Mouse (Mus musculus): ENCODE results near the gene Susd1. TPM values are rescaled to one million over a fixed set of nuclear protein-coding genes. Genes with fewer than 3 reads are reported as not detected.

Susd1 gene
- polyA plus RNA-seq, 1 experiment = 25.4 TPM

DNA sequence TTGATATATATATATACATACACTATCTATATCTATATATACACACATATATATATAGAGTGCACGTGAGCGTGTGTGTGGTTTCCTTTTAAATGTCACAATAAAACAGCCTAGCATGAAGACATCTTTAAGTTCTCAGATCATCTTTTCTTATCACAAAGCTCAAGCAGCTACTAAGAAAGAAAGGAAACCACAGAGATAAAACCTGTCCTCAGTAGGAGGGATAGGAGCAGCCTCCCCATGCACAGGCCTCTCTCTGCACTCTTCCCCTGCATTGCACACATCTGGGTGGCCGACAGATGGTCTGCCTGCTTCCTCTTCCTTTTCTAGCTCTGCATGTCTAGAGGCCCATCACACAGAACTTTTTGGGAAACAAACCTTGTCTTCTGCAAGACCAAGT lies 162.9 kb downstream of the Susd1 start:
- H3K27me3 ChIP-seq (ENCODE audit: control insufficient read depth, insufficient read depth, low read length) = no peaks in the 10 kb centered on the region
- peak overlapping the region; percentile 86 for H3K27ac ChIP-seq (ENCODE audit: insufficient read depth, low read length)
- no peaks in the 10 kb centered on the region for H3K36me3 ChIP-seq (ENCODE audit: control insufficient read depth, insufficient read depth, low read length)
- TF ChIP-seq CTCF (IDR thresholded peaks at IDR 0.05; ENCODE audit: extremely low read depth, insufficient read depth, insufficient read length, insufficient replicate concordance) = no peak
- peak; percentile 19; the same call in 1 of the 2 replicates for TF ChIP-seq POLR2A (IDR thresholded peaks at IDR 0.05; ENCODE audit: low read depth, low read length)
- no peak overlapping the region for H3K4me3 ChIP-seq (ENCODE audit: extremely low read depth, insufficient read depth, insufficient read length)
- H3K4me1 ChIP-seq (ENCODE audit: control insufficient read depth, insufficient read depth, insufficient read length) = peaks cover 23% of the 10 kb centered on the region
- 9% methylated on average over 3 of the region's 3 CpGs for WGBS
- DNase-seq (ENCODE audit: low read depth in 1 of 2, low spot score in 2 of 2) = peak in 1 of 2 experiments; percentile 68

DNA sequence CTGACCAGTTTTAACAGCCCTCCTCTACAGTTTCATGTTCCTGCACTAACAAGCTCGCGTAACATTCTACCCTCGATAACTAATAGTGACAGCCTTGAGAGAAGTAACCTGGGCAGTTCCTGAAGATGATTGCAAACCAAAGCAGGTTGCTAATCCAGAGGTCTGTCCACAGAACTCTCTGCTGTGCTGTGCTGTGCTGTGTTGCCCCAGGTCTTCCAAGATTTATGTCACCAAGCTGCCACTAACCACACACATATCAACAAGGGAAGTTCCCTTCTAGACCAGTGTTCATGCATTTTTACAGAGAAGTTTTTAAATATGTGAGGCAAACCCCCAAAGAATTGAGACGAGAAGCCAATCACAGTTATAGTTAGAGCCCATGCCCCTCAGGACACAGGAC lies 164.3 kb downstream of the Susd1 start:
- Histone ChIP-seq H3K27me3 (ENCODE audit: control insufficient read depth, insufficient read depth, low read length) (no peaks in the 10 kb centered on the region), H3K27ac (ENCODE audit: insufficient read depth, low read length) (peak overlapping the region; percentile 59), H3K4me3 (ENCODE audit: extremely low read depth, insufficient read depth, insufficient read length) (no peak overlapping the region), H3K4me1 (ENCODE audit: control insufficient read depth, insufficient read depth, insufficient read length) (peaks cover 21% of the 10 kb centered on the region), H3K36me3 (ENCODE audit: control insufficient read depth, insufficient read depth, low read length) (no peaks in the 10 kb centered on the region)
- WGBS = 45% methylated on average over 4 of the region's 4 CpGs
- no peak for TF ChIP-seq CTCF (IDR thresholded peaks at IDR 0.05; ENCODE audit: extremely low read depth, insufficient read depth, insufficient read length, insufficient replicate concordance)
- no peak for TF ChIP-seq POLR2A (IDR thresholded peaks at IDR 0.05; ENCODE audit: low read depth, low read length)
- no peak for DNase-seq (ENCODE audit: low read depth in 1 of 2, low spot score in 2 of 2)

DNA sequence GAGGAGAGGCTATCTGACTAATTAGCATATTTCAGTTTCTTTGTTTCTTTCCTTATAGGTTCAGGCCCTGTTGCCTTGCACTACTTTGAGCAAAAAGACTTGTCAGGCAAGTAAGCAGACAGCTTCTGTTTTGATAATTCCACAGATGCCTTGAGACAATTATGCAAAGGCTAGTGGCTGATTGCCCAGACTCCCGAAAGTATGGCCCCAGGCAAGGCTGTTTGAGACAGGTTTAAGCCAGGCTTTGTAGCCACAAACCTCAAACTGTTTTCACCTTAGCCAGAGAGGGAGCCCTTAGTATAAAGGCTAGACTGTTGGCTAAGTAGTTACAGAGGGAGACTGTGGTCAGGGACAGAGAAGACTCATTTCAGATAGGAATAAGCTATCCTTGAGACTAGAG lies 165.1 kb downstream of the Susd1 start:
- no peak for DNase-seq (ENCODE audit: low read depth in 1 of 2, low spot score in 2 of 2)
- Histone ChIP-seq H3K4me3 (ENCODE audit: extremely low read depth, insufficient read depth, insufficient read length) (no peak overlapping the region), H3K27ac (ENCODE audit: insufficient read depth, low read length) (peak overlapping the region; percentile 37), H3K27me3 (ENCODE audit: control insufficient read depth, insufficient read depth, low read length) (no peaks in the 10 kb centered on the region), H3K4me1 (ENCODE audit: control insufficient read depth, insufficient read depth, insufficient read length) (peaks cover 21% of the 10 kb centered on the region), H3K36me3 (ENCODE audit: control insufficient read depth, insufficient read depth, low read length) (no peaks in the 10 kb centered on the region; the same call in 1 of the 2 replicates)
- WGBS = 33% methylated on average over 1 of the region's 1 CpGs
- TF ChIP-seq POLR2A (IDR thresholded peaks at IDR 0.05; ENCODE audit: low read depth, low read length) = no peak
- TF ChIP-seq CTCF (IDR thresholded peaks at IDR 0.05; ENCODE audit: extremely low read depth, insufficient read depth, insufficient read length, insufficient replicate concordance) = no peak

DNA sequence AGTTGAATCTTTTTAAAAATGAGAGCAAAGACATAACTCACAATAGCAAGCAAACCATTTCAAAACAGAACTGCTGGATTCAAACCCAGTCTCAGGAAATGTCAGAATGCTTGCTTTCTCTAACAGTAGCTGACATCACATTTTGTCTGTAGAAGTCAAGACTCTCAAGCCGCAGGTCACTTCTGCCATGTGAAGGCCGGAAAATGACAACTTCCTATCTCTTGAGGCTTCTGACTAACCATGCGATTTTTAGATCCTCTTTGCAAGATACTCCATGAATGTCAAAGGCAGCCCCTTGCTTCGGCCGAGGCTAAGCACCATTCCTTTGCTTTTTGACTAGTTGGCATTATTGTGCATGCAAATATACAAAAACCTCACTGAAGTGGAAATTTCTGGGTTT lies 172.8 kb downstream of the Susd1 start:
- no peak overlapping the region for H3K4me3 ChIP-seq (ENCODE audit: extremely low read depth, insufficient read depth, insufficient read length)
- peak in 1 of 2 experiments; percentile 55 for DNase-seq (ENCODE audit: low read depth in 1 of 2, low spot score in 2 of 2)
- H3K27me3 ChIP-seq (ENCODE audit: control insufficient read depth, insufficient read depth, low read length) = no peaks in the 10 kb centered on the region
- peaks cover 40% of the 10 kb centered on the region for H3K4me1 ChIP-seq (ENCODE audit: control insufficient read depth, insufficient read depth, insufficient read length)
- WGBS = 8% methylated on average over 5 of the region's 5 CpGs
- no peaks in the 10 kb centered on the region; the same call in 1 of the 2 replicates for H3K36me3 ChIP-seq (ENCODE audit: control insufficient read depth, insufficient read depth, low read length)
- TF ChIP-seq CTCF (IDR thresholded peaks at IDR 0.05; ENCODE audit: extremely low read depth, insufficient read depth, insufficient read length, insufficient replicate concordance) (no peak), POLR2A (IDR thresholded peaks at IDR 0.05; ENCODE audit: low read depth, low read length) (no peak)
- peak overlapping the region; percentile 91 for H3K27ac ChIP-seq (ENCODE audit: insufficient read depth, low read length)

DNA sequence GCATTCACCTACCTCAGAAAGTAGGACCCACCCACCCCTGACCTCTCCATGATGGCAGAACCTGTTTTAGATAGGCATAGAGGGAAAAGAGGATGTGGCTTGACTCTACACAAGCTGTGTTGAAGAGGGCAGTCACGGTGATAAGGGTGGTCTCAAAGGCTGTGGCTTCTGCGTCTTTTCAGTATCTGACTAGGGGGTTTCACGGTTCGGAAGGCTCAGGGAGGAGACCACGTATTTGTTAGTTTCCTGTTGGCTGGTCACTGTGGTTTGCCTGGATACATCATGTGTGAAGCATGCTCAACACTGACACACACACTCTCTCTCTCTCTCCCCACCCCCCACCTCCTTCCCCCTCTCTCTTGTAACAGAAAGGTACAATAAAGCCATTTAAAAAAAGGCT lies 173.3 kb downstream of the Susd1 start:
- DNase-seq (ENCODE audit: low read depth in 1 of 2, low spot score in 2 of 2) = peak; percentile 40 to 60
- no peak for TF ChIP-seq CTCF (IDR thresholded peaks at IDR 0.05; ENCODE audit: extremely low read depth, insufficient read depth, insufficient read length, insufficient replicate concordance)
- no peak for TF ChIP-seq POLR2A (IDR thresholded peaks at IDR 0.05; ENCODE audit: low read depth, low read length)
- no peaks in the 10 kb centered on the region; the same call in 1 of the 2 replicates for H3K36me3 ChIP-seq (ENCODE audit: control insufficient read depth, insufficient read depth, low read length)
- peaks cover 42% of the 10 kb centered on the region for H3K4me1 ChIP-seq (ENCODE audit: control insufficient read depth, insufficient read depth, insufficient read length)
- WGBS = 5% methylated on average over 5 of the region's 5 CpGs
- peak overlapping the region; percentile 91 for H3K27ac ChIP-seq (ENCODE audit: insufficient read depth, low read length)
- no peak overlapping the region for H3K4me3 ChIP-seq (ENCODE audit: extremely low read depth, insufficient read depth, insufficient read length)
- H3K27me3 ChIP-seq (ENCODE audit: control insufficient read depth, insufficient read depth, low read length) = no peaks in the 10 kb centered on the region

Other genes with a start within 250 kb of the Susd1 start
- 57.9 and 62.6 TPM in 2 replicates for gene Ugcg, start 249.4 kb downstream of the Susd1 start, polyA plus RNA-seq (2012; rRNA removed)
- 49.8 and 53.0 TPM in 2 replicates for gene Ptbp3, start 110.7 kb upstream of the Susd1 start, polyA plus RNA-seq (2012; rRNA removed)
- gene Hsdl2, start 142.9 kb upstream of the Susd1 start, polyA plus RNA-seq (2012; rRNA removed) = 3.0 and 4.5 TPM in 2 replicates
- gene E130308A19Rik, start 187.6 kb upstream of the Susd1 start, polyA plus RNA-seq (2012; rRNA removed) = 5.1 and 5.4 TPM in 2 replicates

Data from spleen, adult 2 months (tissue).